Mouse (Mus musculus) kidney, postnatal 0 days (tissue): Measurements from ENCODE around the gene F2. TPM values are rescaled to one million over a fixed set of nuclear protein-coding genes. Genes with fewer than 3 reads are reported as not detected.
"Not testable (repeated sequence)": the region's sequence is repeated elsewhere in the genome, so short reads cannot be mapped to it uniquely, and the experiment has no call there.

Experiments used
- ATAC-seq: fragments of 200-750 bp; cut with Nextera tagmentation; replicated peaks from 2 replicates; pipeline ENCODE4 v1.8.0; 2017; ENCODE audit warnings: low read depth, moderate number of reproducible peaks, moderate TSS enrichment, moderate library complexity; ENCODE audit not compliant: low FRiP score
- DNase-seq: peaks from one replicate; pipeline ENCODE4 v3.0.0-alpha.2; 2016; ENCODE audit warnings: low spot score
- H3K27ac ChIP-seq: fragments of 300-500 bp; sonication (generic); 2 replicates; pipeline ENCODE4 v1.5.1; 2014; ENCODE audit warnings: mild to moderate bottlenecking
- H3K27me3 ChIP-seq: fragments of 300-500 bp; sonication (generic); 2 replicates; pipeline ENCODE4 v1.6.1; 2014; ENCODE audit warnings: low read length, mixed read lengths; ENCODE audit not compliant: insufficient read depth
- H3K36me3 ChIP-seq: fragments of 300-500 bp; sonication (generic); 2 replicates; pipeline ENCODE4 v1.6.1; 2014; ENCODE audit warnings: low read length, mixed read lengths; ENCODE audit not compliant: insufficient read depth
- H3K4me1 ChIP-seq: fragments of 300-500 bp; sonication (generic); replicated peaks from 2 replicates; pipeline ENCODE4 v1.6.1; 2014; ENCODE audit warnings: antibody characterized with exemption, low read length, mixed read lengths; ENCODE audit not compliant: insufficient read depth
- H3K4me2 ChIP-seq: fragments of 300-500 bp; sonication (generic); 2 replicates; pipeline ENCODE4 v1.6.1; 2014; ENCODE audit warnings: mild to moderate bottlenecking, low read length, moderate library complexity, mixed read lengths
- H3K4me3 ChIP-seq: fragments of 300-500 bp; sonication (generic); replicated peaks from 2 replicates; pipeline ENCODE4 v1.5.1; 2014; ENCODE audit warnings: low read depth, low read length
- H3K9ac ChIP-seq: fragments of 300-500 bp; sonication (generic); 2 replicates; pipeline ENCODE4 v1.6.1; 2014; ENCODE audit warnings: low read depth, low read length
- H3K9me3 ChIP-seq: fragments of 300-500 bp; sonication (generic); replicated peaks from 2 replicates; pipeline ENCODE4 v1.6.1; 2016; ENCODE audit warnings: low read length, inconsistent platforms, mixed read lengths
- CTCF ChIP-seq: IDR thresholded peaks from 2 replicates; pipeline ENCODE4 v1.5.1; 2016; ENCODE audit warnings: antibody characterized with exemption, low read depth, mild to moderate bottlenecking, moderate library complexity
- WGBS: fragments of 180-500 bp; shearing (Covaris S2); extraction: QIAGEN DNeasy Blood & Tissue Kit; methylation state at CpG from one replicate; pipeline ENCODE4 v1.1.7; 2014; 5-methylcytosine and 5-hydroxymethylcytosine counted together
- polyA plus RNA-seq: library from polyadenylated mRNA; unstranded; fragments of >200 nt; fragmentation: Nextera tagmentation; extraction: Ambion mirVana; gene quantifications from 2 replicates; pipeline ENCODE4 v1.2.1, GENCODE M21; 2015

Gene F2
- polyA plus RNA-seq, 1 experiment from 2014 or later: 0.05 TPM

DNA sequence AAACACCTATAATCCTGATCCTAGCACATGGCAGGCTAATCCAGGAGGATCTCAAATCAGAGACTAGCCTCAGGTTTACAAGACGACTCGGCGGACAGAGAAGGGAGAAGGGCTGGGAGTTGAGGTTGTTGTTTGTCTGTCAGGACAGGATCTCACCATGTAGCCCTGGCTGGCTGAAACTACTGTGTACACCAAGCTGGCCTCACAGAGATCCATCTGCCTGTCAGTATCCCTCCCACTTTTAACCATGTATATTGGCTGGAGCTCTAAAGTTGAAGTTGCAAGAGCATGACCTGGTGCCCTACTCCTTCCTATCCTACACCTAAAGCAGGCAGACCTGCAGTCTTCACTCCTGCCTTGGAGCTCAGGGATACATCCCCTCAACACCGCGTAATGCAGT is 13.9 kb downstream of the F2 start:
- Histone ChIP-seq H3K9me3 (no peaks in the 10 kb centered on the region), H3K36me3 (peaks cover 45% of the 10 kb centered on the region), H3K27ac (no peak overlapping the region), H3K4me3 (no peak overlapping the region), H3K4me1 (no peaks in the 10 kb centered on the region), H3K4me2 (no peak overlapping the region), H3K9ac (no peak overlapping the region), H3K27me3 (no peaks in the 10 kb centered on the region)
- DNase-seq: no peak
- no peak for ATAC-seq
- WGBS: 96% methylated on average over 5 of the region's 5 CpGs
- TF ChIP-seq CTCF: no peak

DNA sequence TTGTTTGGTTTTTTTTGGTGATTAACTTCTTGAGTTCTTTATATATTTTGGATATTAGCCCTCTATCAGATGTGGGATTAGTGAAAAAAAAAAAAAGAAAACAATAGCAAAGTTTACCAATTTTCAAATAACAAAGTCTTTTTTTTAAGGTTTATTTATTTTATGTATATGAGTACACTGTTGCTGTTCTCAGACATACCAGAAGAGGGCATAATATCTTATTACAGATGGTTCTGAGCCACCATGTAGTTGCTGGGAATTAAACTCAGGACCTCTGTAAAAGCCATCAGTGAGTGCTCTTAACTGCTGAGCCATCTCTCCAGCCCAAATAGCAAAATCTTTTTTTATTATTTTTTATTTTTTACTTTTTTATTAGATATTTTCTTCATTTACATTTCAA is 26.8 kb downstream of the F2 start:
- not testable (repeated sequence) for H3K27me3 ChIP-seq, H3K9me3 ChIP-seq, H3K4me1 ChIP-seq, H3K4me2 ChIP-seq, H3K27ac ChIP-seq, H3K4me3 ChIP-seq, DNase-seq, H3K9ac ChIP-seq, ATAC-seq
- 0 out of 2 replicates have a peak, but pooled peaks have one; percentile 5 for TF ChIP-seq CTCF
- H3K36me3 ChIP-seq: peaks cover 32% of the 10 kb centered on the region

DNA sequence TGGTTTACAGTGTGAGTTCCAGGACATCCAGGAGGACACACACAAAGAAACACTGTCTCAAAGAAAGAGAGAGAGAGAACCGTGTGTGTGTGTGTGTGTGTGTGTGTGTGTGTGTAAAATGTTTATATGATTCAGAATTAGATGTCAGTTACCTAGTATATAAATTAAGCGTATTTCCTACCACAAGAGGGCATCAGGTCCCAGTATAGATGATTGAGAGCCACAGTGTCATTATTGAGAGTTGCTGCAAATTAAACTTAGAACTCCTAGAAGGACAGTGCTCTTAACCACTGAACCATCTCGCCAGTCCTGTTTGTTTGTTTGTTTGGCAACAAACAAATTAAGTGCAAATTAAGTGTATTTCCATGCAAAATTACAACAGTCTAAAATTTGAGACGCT is 33.8 kb downstream of the F2 start:
- H3K9ac ChIP-seq: no peak overlapping the region
- no peaks in the 10 kb centered on the region for H3K27me3 ChIP-seq
- no peaks in the 10 kb centered on the region for H3K4me1 ChIP-seq
- H3K4me2 ChIP-seq: no peak overlapping the region
- 87% methylated on average over 4 of the region's 4 CpGs for WGBS
- H3K36me3 ChIP-seq: peaks cover 58% of the 10 kb centered on the region
- H3K9me3 ChIP-seq: no peaks in the 10 kb centered on the region
- ATAC-seq (no peak), DNase-seq (peak; percentile 14)
- H3K27ac ChIP-seq: no peak overlapping the region
- H3K4me3 ChIP-seq: no peak overlapping the region
- peak; percentile 48 for TF ChIP-seq CTCF

DNA sequence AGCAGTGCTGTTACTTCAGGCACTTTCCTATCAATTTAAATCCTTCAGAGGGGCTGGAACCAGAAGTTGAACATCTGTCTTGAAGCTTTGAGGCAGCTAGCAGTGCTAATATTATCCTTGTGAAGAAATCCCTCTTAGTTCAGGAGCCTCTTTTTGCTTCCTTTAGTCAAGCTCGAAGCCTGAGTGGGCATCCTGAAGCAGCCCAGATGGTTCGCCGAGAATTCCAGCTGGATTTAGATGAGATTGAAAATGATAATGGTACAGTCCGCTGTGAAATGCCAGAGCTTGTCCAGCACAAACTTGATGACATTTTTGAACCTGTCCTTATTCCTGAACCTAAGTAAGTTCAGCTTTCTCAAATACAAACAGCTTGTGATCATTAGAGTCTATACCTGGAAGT is 35.7 kb downstream of the F2 start:
- WGBS: 96% methylated on average over 4 of the region's 4 CpGs
- Histone ChIP-seq H3K27ac (no peak overlapping the region), H3K4me3 (no peak overlapping the region), H3K36me3 (peaks cover 63% of the 10 kb centered on the region), H3K27me3 (no peaks in the 10 kb centered on the region), H3K9me3 (no peaks in the 10 kb centered on the region), H3K9ac (no peak overlapping the region), H3K4me2 (no peak overlapping the region), H3K4me1 (no peaks in the 10 kb centered on the region)
- no peak for DNase-seq
- ATAC-seq: no peak
- no peak for TF ChIP-seq CTCF

DNA sequence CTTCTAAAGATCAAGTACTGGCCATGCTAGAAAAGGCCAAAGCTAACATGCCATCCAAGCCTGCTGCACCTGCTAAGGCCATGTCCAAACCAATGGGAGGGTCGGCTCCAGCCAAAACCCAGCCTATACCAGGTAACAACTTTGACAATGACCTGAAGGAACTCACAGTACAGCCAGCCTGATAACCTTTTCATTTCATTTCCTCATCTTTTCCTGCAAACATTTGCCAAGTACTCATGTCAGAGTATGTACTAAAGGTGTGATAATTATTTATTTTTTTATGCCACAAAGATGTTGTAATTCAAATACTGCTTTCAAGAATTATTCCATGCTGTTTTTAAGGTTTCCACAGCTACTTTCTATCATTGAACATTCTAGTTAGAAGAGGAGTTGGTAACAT is 50.0 kb downstream of the F2 start:
- 100% methylated on average over 1 of the region's 1 CpGs for WGBS
- no peaks in the 10 kb centered on the region for H3K9me3 ChIP-seq
- DNase-seq (no peak), ATAC-seq (no peak)
- H3K36me3 ChIP-seq: peaks cover 45% of the 10 kb centered on the region
- H3K27ac ChIP-seq: no peak overlapping the region
- H3K4me3 ChIP-seq: no peak overlapping the region
- no peaks in the 10 kb centered on the region for H3K27me3 ChIP-seq
- no peak overlapping the region for H3K9ac ChIP-seq
- TF ChIP-seq CTCF: no peak
- H3K4me1 ChIP-seq: no peaks in the 10 kb centered on the region
- H3K4me2 ChIP-seq: no peak overlapping the region

DNA sequence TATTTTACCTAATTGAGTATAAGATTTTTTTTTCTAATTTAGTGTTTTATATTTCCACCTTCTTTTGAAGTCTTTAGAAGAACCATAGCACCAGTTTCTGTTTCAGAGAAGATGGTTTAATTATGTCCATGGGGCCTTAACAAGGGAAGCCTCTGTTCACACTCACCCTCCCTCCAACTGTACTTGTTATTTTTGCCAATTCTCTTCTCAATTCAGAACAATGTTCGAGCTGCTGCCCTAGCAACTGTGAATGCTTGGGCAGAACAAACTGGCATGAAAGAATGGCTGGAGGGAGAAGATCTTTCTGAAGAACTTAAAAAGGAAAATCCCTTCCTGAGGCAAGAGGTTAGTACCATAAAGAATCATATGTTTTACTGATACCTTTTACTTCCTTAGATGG is 55.3 kb downstream of the F2 start:
- no peaks in the 10 kb centered on the region for H3K4me1 ChIP-seq
- no peak for TF ChIP-seq CTCF
- no peaks in the 10 kb centered on the region; the same call in 1 of the 2 replicates for H3K9me3 ChIP-seq
- H3K4me3 ChIP-seq: no peak overlapping the region
- 89% methylated on average over 1 of the region's 1 CpGs for WGBS
- no peak overlapping the region for H3K4me2 ChIP-seq
- H3K9ac ChIP-seq: no peak overlapping the region
- peaks cover 48% of the 10 kb centered on the region for H3K36me3 ChIP-seq
- H3K27me3 ChIP-seq: no peaks in the 10 kb centered on the region
- ATAC-seq: no peak
- H3K27ac ChIP-seq: no peak overlapping the region
- no peak for DNase-seq

Other genes starting within 250 kb of the F2 start
- 55.7 and 56.8 TPM in 2 replicates for gene 1110051M20Rik, start 191.7 kb downstream of the F2 start, polyA plus RNA-seq
- gene Lrp4, start 178.9 kb downstream of the F2 start, polyA plus RNA-seq: 5.9 and 7.0 TPM in 2 replicates
- gene Ckap5, start 109.7 kb downstream of the F2 start, polyA plus RNA-seq: 44.0 and 50.8 TPM in 2 replicates
- gene Zfp408, start 13.4 kb upstream of the F2 start, polyA plus RNA-seq: 4.6 and 5.3 TPM in 2 replicates
- gene Arhgap1, start 13.4 kb upstream of the F2 start, polyA plus RNA-seq: 111 and 114 TPM in 2 replicates
- gene Atg13, start 74.2 kb upstream of the F2 start, polyA plus RNA-seq: 20.8 and 22.3 TPM in 2 replicates
- gene Harbi1, start 74.4 kb upstream of the F2 start, polyA plus RNA-seq: 16.1 and 17.2 TPM in 2 replicates
- 10.4 and 12.4 TPM in 2 replicates for gene Ambra1, start 93.7 kb upstream of the F2 start, polyA plus RNA-seq